Mouse (Mus musculus) liver, postnatal 0 days (tissue): Measurements from ENCODE around the gene 2310057N15Rik.

Experiments used
- CTCF ChIP-seq: sonication (generic); IDR thresholded peaks from 2 replicates; pipeline ENCODE4 v1.5.1; 2016; ENCODE audit warnings: antibody characterized with exemption, low read depth
- EP300 ChIP-seq: IDR thresholded peaks from 2 replicates; pipeline ENCODE4 v1.6.1; 2016; ENCODE audit warnings: antibody characterized with exemption, low read depth, mild to moderate bottlenecking

DNA sequence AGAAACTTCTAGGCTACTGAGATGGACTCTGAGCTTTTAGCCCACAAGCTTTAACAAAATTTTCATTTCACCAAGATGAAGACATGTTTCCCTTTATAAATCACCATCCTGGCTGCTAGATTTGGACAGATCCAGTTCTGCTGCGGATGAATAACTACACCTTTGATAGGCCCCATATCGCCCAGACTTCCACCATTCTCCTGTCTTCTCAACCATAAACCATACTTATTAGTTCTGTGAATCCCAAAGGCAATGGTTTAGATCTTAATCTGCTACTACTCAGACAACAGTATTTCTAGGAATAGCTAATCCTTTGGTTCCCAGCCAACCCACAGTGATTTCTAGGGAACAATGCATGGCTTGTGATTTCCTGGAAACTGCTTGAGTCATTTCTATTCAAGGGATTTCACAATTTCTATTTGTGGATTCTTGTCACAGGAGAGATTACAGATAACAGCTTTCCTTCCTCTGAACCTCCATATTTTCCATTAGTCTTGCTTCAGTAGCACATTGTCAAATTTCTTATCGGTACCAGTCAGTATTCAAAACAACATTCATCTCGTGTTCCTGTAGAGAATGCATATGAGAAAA lies 29.2 kb downstream of the 2310057N15Rik start:
- TF ChIP-seq CTCF (no peak), EP300 (peak; percentile 69)
